9 mouse cellular contexts compared by ENCODE assay signal in genomic region chr12:77667875-77668204, GRCm38 (mm10).
DNase-seq lines count a peak whose midpoint lies in the region; ATAC-seq and TF ChIP-seq lines count a peak whose summit lies in the region.
"Had no signal": no experiment of that assay in that cellular context is flagged by ENCODE, and none has a peak within 500 bp of the region (broad histone marks: within the 10 kb centered on the region; RNA-seq: fewer than 3 reads in every experiment).

No protein-coding gene starts in this region.

- no peak for ATAC-seq in limb, embryonic 14.5 days (ENCODE audit: low FRiP score, low read depth)
- no peak; the same call in 1 of the 2 replicates for ATAC-seq in neural tube, embryonic 11.5 days (ENCODE audit: insufficient read depth, low FRiP score, low TSS enrichment)

- peak; percentile 25 for DNase-seq in 3134 (ENCODE audit: extremely low read depth, insufficient read length, low spot score)
- peak; percentile 54 for DNase-seq in T-cell, adult 2 months (ENCODE audit: low spot score)
- DNase-seq in cerebellum, postnatal 36 days, result peak; percentile 84 to 86
- peak; percentile 29 for DNase-seq in gastrocnemius, postnatal 25 days
- DNase-seq in kidney, adult 2 months, result peak; percentile 52
- DNase-seq in limb, embryonic 14.5 days (ENCODE audit: low spot score), result peak; percentile 74
- DNase-seq in neural tube, embryonic 11.5 days (ENCODE audit: low spot score), result peak; percentile 88
- peak; percentile 22 for DNase-seq in telencephalon, adult 2 months (ENCODE audit: low read depth, low spot score)

- WGBS in kidney, adult 2 months, result 9% methylated on average over 6 of the region's 6 CpGs
- 2% methylated on average over 6 of the region's 6 CpGs for WGBS in limb, embryonic 14.5 days
- 2% methylated on average over 6 of the region's 6 CpGs for WGBS in neural tube, embryonic 11.5 days

- no peak for TF ChIP-seq POLR2A in kidney, adult 2 months (IDR thresholded peaks at IDR 0.05; ENCODE audit: low read depth, low read length)
- TF ChIP-seq POLR2A in limb, embryonic 14.5 days (IDR thresholded peaks at IDR 0.05; ENCODE audit: borderline replicate concordance, extremely low read depth, insufficient read depth, insufficient read length), result no peak

- H3K4me2 ChIP-seq in limb, embryonic 14.5 days (replicated peaks; ENCODE audit: low read depth, low read length, severe bottlenecking), result no peak overlapping the region
- H3K4me2 ChIP-seq in neural tube, embryonic 11.5 days (ENCODE audit: low read depth), result no peak overlapping the region
- H3K4me2 ChIP-seq: embryonic facial prominence, embryonic 13.5 days had no signal

- no peaks in the 10 kb centered on the region for H3K27me3 ChIP-seq in kidney, adult 2 months (replicated peaks; ENCODE audit: control insufficient read depth, insufficient read depth, low read length)
- no peaks in the 10 kb centered on the region for H3K27me3 ChIP-seq in limb, embryonic 14.5 days (ENCODE audit: control insufficient read depth, insufficient read depth, low read length)
- H3K27me3 ChIP-seq in neural tube, embryonic 11.5 days (ENCODE audit: control insufficient read depth, insufficient read depth, low read length), result no peaks in the 10 kb centered on the region

- H3K4me1 ChIP-seq in kidney, adult 2 months (ENCODE audit: control insufficient read depth, insufficient read depth, low read length), result no peaks in the 10 kb centered on the region
- no peaks in the 10 kb centered on the region for H3K4me1 ChIP-seq in limb, embryonic 14.5 days (ENCODE audit: control insufficient read depth, insufficient read depth, low read length)
- H3K4me1 ChIP-seq in neural tube, embryonic 11.5 days (ENCODE audit: control insufficient read depth, insufficient read depth, low read length), result no peaks in the 10 kb centered on the region
- H3K4me1 ChIP-seq: embryonic facial prominence, embryonic 13.5 days had no signal

- no peaks in the 10 kb centered on the region for H3K36me3 ChIP-seq in kidney, adult 2 months (ENCODE audit: control insufficient read depth, insufficient read depth, low read length)
- H3K36me3 ChIP-seq in limb, embryonic 14.5 days (ENCODE audit: control insufficient read depth, insufficient read depth, low read length), result no peaks in the 10 kb centered on the region
- no peaks in the 10 kb centered on the region for H3K36me3 ChIP-seq in neural tube, embryonic 11.5 days (ENCODE audit: control insufficient read depth, insufficient read depth, low read length)
- H3K36me3 ChIP-seq: embryonic facial prominence, embryonic 13.5 days had no signal

- TF ChIP-seq CTCF in kidney, adult 2 months (conservative IDR thresholded peaks at IDR 0.05; ENCODE audit: insufficient read depth, insufficient read length, low read depth, low read length), result peak; percentile 74

- H3K27ac ChIP-seq in kidney, adult 2 months (ENCODE audit: insufficient read depth, low read depth, low read length), result no peak overlapping the region
- no peak overlapping the region for H3K27ac ChIP-seq in limb, embryonic 14.5 days (replicated peaks; ENCODE audit: low read depth, low read length)
- no peak overlapping the region for H3K27ac ChIP-seq in neural tube, embryonic 11.5 days (ENCODE audit: low read depth, low read length)
- H3K27ac ChIP-seq: embryonic facial prominence, embryonic 13.5 days had no signal

- no peak overlapping the region for H3K4me3 ChIP-seq in kidney, adult 2 months (ENCODE audit: insufficient read depth, low read depth, low read length)
- no peak overlapping the region for H3K4me3 ChIP-seq in limb, embryonic 14.5 days (replicated peaks; ENCODE audit: low read length)
- no peak overlapping the region for H3K4me3 ChIP-seq in neural tube, embryonic 11.5 days (ENCODE audit: low read depth, low read length)
- H3K4me3 ChIP-seq: embryonic facial prominence, embryonic 13.5 days had no signal

- no peak overlapping the region for H3K9ac ChIP-seq in limb, embryonic 14.5 days (ENCODE audit: low read depth, low read length, severe bottlenecking)
- no peak overlapping the region for H3K9ac ChIP-seq in neural tube, embryonic 11.5 days (ENCODE audit: low read length)
- H3K9ac ChIP-seq: embryonic facial prominence, embryonic 13.5 days had no signal

- no peaks in the 10 kb centered on the region for H3K9me3 ChIP-seq in limb, embryonic 14.5 days (ENCODE audit: control insufficient read depth, low read length)
- H3K9me3 ChIP-seq in neural tube, embryonic 11.5 days (ENCODE audit: control insufficient read depth, low read length), result no peaks in the 10 kb centered on the region
- H3K9me3 ChIP-seq: embryonic facial prominence, embryonic 13.5 days had no signal

Comparison
In these comparisons a context has a peak if more than half of its experiments do, and no peak if none do; other contexts are left out.
1. DNase-seq: peak in every context shown above with its lines; median percentile 88 in neural tube, embryonic 11.5 days; 85 in cerebellum, postnatal 36 days; 74 in limb, embryonic 14.5 days; 54 in T-cell, adult 2 months; 52 in kidney, adult 2 months; 29 in gastrocnemius, postnatal 25 days; 25 in 3134; 22 in telencephalon, adult 2 months.